Mouse (Mus musculus): ENCODE measurements around the gene Sun5. TPM values are rescaled to one million over a fixed set of nuclear protein-coding genes. Genes with fewer than 3 reads are reported as not detected.
"Not testable (repeated sequence)": the region's sequence is repeated elsewhere in the genome, so short reads cannot be mapped to it uniquely, and the experiment has no call there.

Sun5 gene
- polyA plus RNA-seq, 1 experiment from 2014 or later, result not detected

GRCm38 (mm10) chr2:153824593-153824992, 46.3 kb downstream of the Sun5 start:
- H3K4me2 ChIP-seq (ENCODE audit: low read length), result no peak overlapping the region
- H3K4me1 ChIP-seq (replicated peaks; ENCODE audit: insufficient read depth, low read length), result no peaks in the 10 kb centered on the region
- H3K27me3 ChIP-seq (ENCODE audit: insufficient read depth, low read length), result no peaks in the 10 kb centered on the region
- ATAC-seq (replicated peaks; ENCODE audit: low FRiP score, low read depth), result no peak
- no peak overlapping the region for H3K27ac ChIP-seq
- DNase-seq (ENCODE audit: low spot score), result no peak
- H3K4me3 ChIP-seq (replicated peaks; ENCODE audit: low read depth, low read length), result no peak overlapping the region
- H3K9ac ChIP-seq (ENCODE audit: low read depth, low read length), result no peak overlapping the region
- no peaks in the 10 kb centered on the region for H3K9me3 ChIP-seq (replicated peaks; ENCODE audit: low read length)
- no peak for TF ChIP-seq CTCF (IDR thresholded peaks at IDR 0.05; ENCODE audit: low read depth)
- 66% methylated on average over 6 of the region's 6 CpGs for WGBS
- H3K36me3 ChIP-seq (ENCODE audit: insufficient read depth, low read length), result no peaks in the 10 kb centered on the region

DNA sequence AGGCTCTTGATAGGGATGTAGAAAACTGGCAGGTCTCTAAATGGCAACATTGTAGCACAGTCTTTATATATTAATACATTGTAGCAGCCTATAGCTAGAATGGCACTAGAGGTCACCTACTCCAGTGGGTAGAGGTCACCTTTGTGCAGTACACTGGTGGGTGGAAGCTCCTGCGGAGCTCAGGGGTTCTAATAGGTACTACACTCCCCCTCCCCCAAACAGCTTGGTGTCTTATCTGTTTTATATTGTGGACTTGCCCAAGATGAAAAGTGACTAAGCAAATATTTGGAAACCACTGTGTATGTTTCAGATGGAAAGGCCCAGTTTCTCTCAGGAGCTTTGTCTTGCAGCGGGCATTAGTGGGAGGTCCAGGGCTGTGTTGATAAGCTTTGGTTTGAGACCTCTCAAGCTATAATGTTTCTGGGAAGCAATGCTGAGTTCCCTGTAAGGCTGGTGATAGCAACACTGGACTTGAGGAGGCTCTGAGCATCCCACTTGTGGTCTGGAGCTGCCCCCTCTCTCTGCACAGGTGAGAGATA, 48.8 kb downstream of the Sun5 start:
- no peak overlapping the region for H3K27ac ChIP-seq
- WGBS, result 99% methylated on average over 2 of the region's 2 CpGs
- H3K4me3 ChIP-seq (replicated peaks; ENCODE audit: low read depth, low read length), result no peak overlapping the region
- TF ChIP-seq CTCF (IDR thresholded peaks at IDR 0.05; ENCODE audit: low read depth), result no peak
- no peaks in the 10 kb centered on the region for H3K4me1 ChIP-seq (replicated peaks; ENCODE audit: insufficient read depth, low read length)
- no peaks in the 10 kb centered on the region for H3K36me3 ChIP-seq (ENCODE audit: insufficient read depth, low read length)
- no peak for DNase-seq (ENCODE audit: low spot score)
- H3K9me3 ChIP-seq (replicated peaks; ENCODE audit: low read length), result no peaks in the 10 kb centered on the region
- H3K27me3 ChIP-seq (ENCODE audit: insufficient read depth, low read length), result no peaks in the 10 kb centered on the region
- ATAC-seq (replicated peaks; ENCODE audit: low FRiP score, low read depth), result no peak
- no peak overlapping the region for H3K9ac ChIP-seq (ENCODE audit: low read depth, low read length)
- no peak overlapping the region for H3K4me2 ChIP-seq (ENCODE audit: low read length)

DNA sequence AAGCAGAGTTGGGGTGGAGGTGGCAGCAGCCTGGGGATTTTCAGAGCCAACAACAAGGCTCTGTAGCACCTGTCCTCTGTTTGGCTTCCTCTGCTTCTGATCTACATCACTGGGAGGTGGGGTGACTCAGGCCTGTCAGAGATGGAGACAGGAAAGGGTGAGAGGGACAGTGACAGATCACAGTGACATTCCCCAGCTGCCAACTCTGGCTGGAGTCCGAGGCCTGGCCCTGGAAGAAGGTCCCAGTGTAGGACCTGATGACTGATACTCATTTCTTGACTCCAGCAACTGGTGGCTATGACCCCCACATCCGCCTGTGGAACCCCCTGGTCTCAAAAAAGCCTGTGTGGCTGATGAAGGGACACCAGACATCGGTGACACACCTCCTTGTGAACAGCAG, 61.0 kb downstream of the Sun5 start:
- H3K4me2 ChIP-seq (ENCODE audit: low read length), result no peak overlapping the region
- no peaks in the 10 kb centered on the region for H3K9me3 ChIP-seq (replicated peaks; ENCODE audit: low read length)
- no peak for ATAC-seq (replicated peaks; ENCODE audit: low FRiP score, low read depth)
- no peak overlapping the region for H3K27ac ChIP-seq
- no peaks in the 10 kb centered on the region for H3K27me3 ChIP-seq (ENCODE audit: insufficient read depth, low read length)
- H3K4me1 ChIP-seq (replicated peaks; ENCODE audit: insufficient read depth, low read length), result no peaks in the 10 kb centered on the region
- H3K36me3 ChIP-seq (ENCODE audit: insufficient read depth, low read length), result no peaks in the 10 kb centered on the region
- no peak overlapping the region for H3K9ac ChIP-seq (ENCODE audit: low read depth, low read length)
- no peak for DNase-seq (ENCODE audit: low spot score)
- H3K4me3 ChIP-seq (replicated peaks; ENCODE audit: low read depth, low read length), result no peak overlapping the region
- TF ChIP-seq CTCF (IDR thresholded peaks at IDR 0.05; ENCODE audit: low read depth), result no peak
- 68% methylated on average over 3 of the region's 3 CpGs for WGBS

DNA sequence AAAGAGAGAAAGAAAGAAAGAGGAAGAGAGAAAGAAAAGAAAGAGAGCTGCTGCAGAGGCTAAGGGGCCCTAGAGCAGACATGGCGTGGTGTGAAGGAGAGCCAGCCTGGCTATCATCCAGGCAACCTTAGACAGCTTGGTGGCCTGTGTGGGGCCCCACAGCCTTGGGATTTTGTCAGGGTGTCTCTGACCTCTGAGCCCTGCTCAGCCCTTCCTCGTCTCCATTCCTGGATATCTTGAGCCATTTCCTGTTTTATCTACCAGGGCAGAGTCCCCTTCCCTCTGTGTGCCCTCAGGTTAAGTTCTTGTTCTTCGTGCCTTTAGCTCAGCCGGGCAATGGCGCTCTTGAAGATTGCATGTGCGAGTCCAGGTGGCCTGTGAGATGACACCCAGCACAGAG, 62.0 kb downstream of the Sun5 start:
- no peak overlapping the region for H3K4me3 ChIP-seq (replicated peaks; ENCODE audit: low read depth, low read length)
- H3K9me3 ChIP-seq (replicated peaks; ENCODE audit: low read length), result no peaks in the 10 kb centered on the region
- no peaks in the 10 kb centered on the region for H3K27me3 ChIP-seq (ENCODE audit: insufficient read depth, low read length)
- H3K4me2 ChIP-seq (ENCODE audit: low read length), result no peak overlapping the region
- TF ChIP-seq CTCF (IDR thresholded peaks at IDR 0.05; ENCODE audit: low read depth), result no peak
- no peak for ATAC-seq (replicated peaks; ENCODE audit: low FRiP score, low read depth)
- 71% methylated on average over 6 of the region's 6 CpGs for WGBS
- no peaks in the 10 kb centered on the region for H3K36me3 ChIP-seq (ENCODE audit: insufficient read depth, low read length)
- no peak overlapping the region for H3K9ac ChIP-seq (ENCODE audit: low read depth, low read length)
- H3K4me1 ChIP-seq (replicated peaks; ENCODE audit: insufficient read depth, low read length), result no peaks in the 10 kb centered on the region
- H3K27ac ChIP-seq, result no peak overlapping the region
- no peak for DNase-seq (ENCODE audit: low spot score)

DNA sequence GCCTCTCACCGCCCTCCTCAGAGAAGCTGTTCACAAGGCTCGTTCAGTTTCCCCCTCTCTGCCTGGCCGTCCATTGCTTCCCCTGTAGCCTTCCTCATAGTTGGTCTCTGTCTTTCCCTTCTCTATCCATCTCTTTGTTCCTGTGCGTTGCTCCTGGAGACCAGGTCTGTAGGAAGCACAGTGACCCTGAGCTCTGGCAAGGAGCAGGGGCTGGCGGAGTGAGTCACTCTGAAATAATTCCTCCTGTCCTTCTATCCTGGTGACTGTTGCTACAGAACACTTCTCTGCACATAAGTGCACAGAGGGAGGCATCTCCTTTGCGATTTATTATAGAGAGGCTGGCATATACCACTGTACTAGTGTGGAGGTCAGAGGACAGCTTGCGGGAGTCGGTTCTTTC, 62.7 kb downstream of the Sun5 start:
- ATAC-seq (replicated peaks; ENCODE audit: low FRiP score, low read depth), result no peak
- no peaks in the 10 kb centered on the region for H3K9me3 ChIP-seq (replicated peaks; ENCODE audit: low read length)
- H3K36me3 ChIP-seq (ENCODE audit: insufficient read depth, low read length), result no peaks in the 10 kb centered on the region
- H3K4me3 ChIP-seq (replicated peaks; ENCODE audit: low read depth, low read length), result no peak overlapping the region
- no peak overlapping the region for H3K9ac ChIP-seq (ENCODE audit: low read depth, low read length)
- H3K27ac ChIP-seq, result no peak overlapping the region
- no peaks in the 10 kb centered on the region for H3K4me1 ChIP-seq (replicated peaks; ENCODE audit: insufficient read depth, low read length)
- no peak for TF ChIP-seq CTCF (IDR thresholded peaks at IDR 0.05; ENCODE audit: low read depth)
- 83% methylated on average over 8 of the region's 8 CpGs for WGBS
- DNase-seq (ENCODE audit: low spot score), result no peak
- no peak overlapping the region for H3K4me2 ChIP-seq (ENCODE audit: low read length)
- H3K27me3 ChIP-seq (ENCODE audit: insufficient read depth, low read length), result no peaks in the 10 kb centered on the region

- peak; percentile 33 for DNase-seq (ENCODE audit: low spot score)
- peak; percentile 79 for TF ChIP-seq CTCF (IDR thresholded peaks at IDR 0.05; ENCODE audit: low read depth)
- H3K27me3 ChIP-seq (ENCODE audit: insufficient read depth, low read length); H3K4me2 ChIP-seq (ENCODE audit: low read length); H3K9ac ChIP-seq (ENCODE audit: low read depth, low read length); H3K4me1 ChIP-seq (replicated peaks; ENCODE audit: insufficient read depth, low read length); H3K4me3 ChIP-seq (replicated peaks; ENCODE audit: low read depth, low read length); H3K27ac ChIP-seq; H3K9me3 ChIP-seq (replicated peaks; ENCODE audit: low read length); H3K36me3 ChIP-seq (ENCODE audit: insufficient read depth, low read length); ATAC-seq (replicated peaks; ENCODE audit: low FRiP score, low read depth): not testable (repeated sequence)
Measured at GRCm38 (mm10) chr2:153807464-153807863, 63.4 kb downstream of the Sun5 start.

Other genes starting within 250 kb of the Sun5 start
- gene Commd7, start 238.3 kb downstream of the Sun5 start, polyA plus RNA-seq (2015; fragmentation: Nextera tagmentation; extraction: Ambion mirVana), result 78.7 and 78.8 TPM in 2 replicates
- 9.4 and 10.5 TPM in 2 replicates for gene Dnmt3b, start 221.6 kb downstream of the Sun5 start, polyA plus RNA-seq (2015; fragmentation: Nextera tagmentation; extraction: Ambion mirVana)
- 0.06 TPM in 1 of 2 replicates, not detected in the other for gene Dnmt3c, start 174.4 kb downstream of the Sun5 start, polyA plus RNA-seq (2015; fragmentation: Nextera tagmentation; extraction: Ambion mirVana)
- gene Mapre1, start 129.8 kb downstream of the Sun5 start, polyA plus RNA-seq (2015; fragmentation: Nextera tagmentation; extraction: Ambion mirVana), result 192 and 216 TPM in 2 replicates
- gene Efcab8, start 91.2 kb downstream of the Sun5 start, polyA plus RNA-seq (2015; fragmentation: Nextera tagmentation; extraction: Ambion mirVana), result not detected in 2 replicates
- gene Bpifb2, start 4.0 kb upstream of the Sun5 start, polyA plus RNA-seq (2015; fragmentation: Nextera tagmentation; extraction: Ambion mirVana), result not detected in 2 replicates
- gene Bpifb6, start 29.3 kb upstream of the Sun5 start, polyA plus RNA-seq (2015; fragmentation: Nextera tagmentation; extraction: Ambion mirVana), result not detected in 2 replicates
- not detected in 2 replicates for gene Bpifb3, start 47.1 kb upstream of the Sun5 start, polyA plus RNA-seq (2015; fragmentation: Nextera tagmentation; extraction: Ambion mirVana)
- gene Bpifb4, start 67.1 kb upstream of the Sun5 start, polyA plus RNA-seq (2015; fragmentation: Nextera tagmentation; extraction: Ambion mirVana), result not detected in 2 replicates
- gene Bpifa6, start 103.9 kb upstream of the Sun5 start, polyA plus RNA-seq (2015; fragmentation: Nextera tagmentation; extraction: Ambion mirVana), result not detected in 2 replicates
- gene Bpifa2, start 137.2 kb upstream of the Sun5 start, polyA plus RNA-seq (2015; fragmentation: Nextera tagmentation; extraction: Ambion mirVana), result not detected in 2 replicates